Mouse (Mus musculus): Measurements from ENCODE around the gene Snrnp35.

Snrnp35 gene

GRCm38 (mm10) chr5:124540383-124540786 lies 57.5 kb downstream of the Snrnp35 start, which contains the start of gene Tmed2:
Gene Tmed2 (plus strand): TSS chr5:124540695.
- DNase-seq, result peak; percentile 96 to 97

Measured in lung, adult 18-20 months (tissue).